Mouse (Mus musculus): ENCODE data around the gene Vmn1r66. TPM values are rescaled to one million over a fixed set of nuclear protein-coding genes. Genes with fewer than 3 reads are reported as not detected.
"Not testable (repeated sequence)": the region's sequence is repeated elsewhere in the genome, so short reads cannot be mapped to it uniquely, and the experiment has no call there.

The Vmn1r66 gene
- not detected for total RNA-seq (2021)
- long read RNA-seq, experiment 1, result 0 reads
- long read RNA-seq, experiment 2, result 0 reads

- TF ChIP-seq CTCF (IDR thresholded peaks at IDR 0.05), result no peak
- intact Hi-C loops (cut with DNase I), result no loop called here
- Histone ChIP-seq H3K27ac (no peak within 1 kb of the TSS), H3K4me3 (no peak within 1 kb of the TSS)
- DNase-seq (ENCODE audit: extremely low spot score in 1 of 2, low spot score in 2 of 2), result no peak
Measured at GRCm38 (mm10) chr7:10277906-10278305, at the start of gene Vmn1r66. Gene Vmn1r66, minus strand, starts transcription at chr7:10278006.

GRCm38 (mm10) chr7:10325462-10325861 lies 47.7 kb upstream of the Vmn1r66 start:
- H3K27ac ChIP-seq; DNase-seq (ENCODE audit: extremely low spot score in 1 of 2, low spot score in 2 of 2); H3K4me3 ChIP-seq; intact Hi-C loops (cut with DNase I): not testable (repeated sequence)

- no peak overlapping the region for H3K4me3 ChIP-seq
- intact Hi-C loops (cut with DNase I), result no loop called here
- no peak for TF ChIP-seq CTCF (IDR thresholded peaks at IDR 0.05)
- no peak overlapping the region for H3K27ac ChIP-seq
- DNase-seq (ENCODE audit: extremely low spot score in 1 of 2, low spot score in 2 of 2), result no peak
Measured at GRCm38 (mm10) chr7:10252075-10252474, 25.7 kb downstream of the Vmn1r66 start.

- Histone ChIP-seq H3K4me3 (no peak overlapping the region), H3K27ac (no peak overlapping the region)
- TF ChIP-seq CTCF (IDR thresholded peaks at IDR 0.05), result no peak
- intact Hi-C loops (cut with DNase I), result no loop called here
- no peak for DNase-seq (ENCODE audit: extremely low spot score in 1 of 2, low spot score in 2 of 2)
Measured at GRCm38 (mm10) chr7:10249146-10249545, 28.7 kb downstream of the Vmn1r66 start.

Other genes starting within 250 kb of the Vmn1r66 start
- not detected for gene Vmn2r50, start 224.7 kb downstream of the Vmn1r66 start, total RNA-seq (2021)
- gene Vmn2r51, start 172.3 kb downstream of the Vmn1r66 start, total RNA-seq (2021), result not detected
- gene Vmn2r52, start 101.4 kb downstream of the Vmn1r66 start, total RNA-seq (2021), result not detected
- not detected for gene Vmn1r67, start 165.3 kb upstream of the Vmn1r66 start, total RNA-seq (2021)
- gene Zik1, start 217.4 kb upstream of the Vmn1r66 start, total RNA-seq (2021), result 10 to 100 TPM; 15.0 to 15.7 TPM